Mouse (Mus musculus) left cerebral cortex, postnatal 4 days (tissue): ENCODE data around the gene Traf1. TPM values are rescaled to one million over a fixed set of nuclear protein-coding genes. Genes with fewer than 3 reads are reported as not detected.

ENCODE experiments used
- DNase-seq: peaks from one replicate; pipeline ENCODE4 v3.0.0-alpha.2; 2022
- intact Hi-C: fragments of 180-260 bp; cut with DNase I; formaldehyde crosslinking; loops from one replicate; pipeline ENCODE4 v1.15.1; 2025
- total RNA-seq, 2 experiments: library from RNA; stranded (reverse); gene quantifications; 2 replicates each; pipeline ENCODE4 v1.2.3; 2021

The Traf1 gene
- total RNA-seq, 2 experiments from 2014 or later = 1.1 to 2.6 TPM

- intact Hi-C loops = no loop called here
- no peak for DNase-seq
These were observed 57.7 kb downstream of the Traf1 start for GRCm38 (mm10) chr2:34903652-34904405.

DNA sequence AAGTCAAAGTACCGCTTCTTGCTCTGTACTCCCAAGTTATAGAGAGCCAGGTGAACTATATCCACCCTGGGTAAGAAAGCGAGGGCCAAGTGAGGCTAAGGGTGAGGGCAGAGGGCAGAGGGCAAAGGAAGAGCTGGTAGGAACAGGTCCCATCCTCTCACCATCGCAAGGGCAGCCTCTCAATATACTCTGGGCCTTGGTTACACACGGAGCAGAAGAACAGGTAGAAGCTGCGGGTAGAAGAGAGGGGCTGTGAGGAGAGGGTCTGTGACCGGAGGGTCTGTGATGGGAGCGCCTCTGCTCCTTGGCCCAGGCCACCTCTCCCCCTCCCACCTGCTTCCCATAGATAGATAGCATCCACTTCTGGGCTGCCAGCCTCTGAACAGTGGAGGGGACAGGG lies 58.4 kb downstream of the Traf1 start:
- intact Hi-C loops = no loop called here
- DNase-seq = no peak

- DNase-seq = no peak
- intact Hi-C loops = no loop called here
These were observed 58.8 kb downstream of the Traf1 start for GRCm38 (mm10) chr2:34902731-34903130.

DNA sequence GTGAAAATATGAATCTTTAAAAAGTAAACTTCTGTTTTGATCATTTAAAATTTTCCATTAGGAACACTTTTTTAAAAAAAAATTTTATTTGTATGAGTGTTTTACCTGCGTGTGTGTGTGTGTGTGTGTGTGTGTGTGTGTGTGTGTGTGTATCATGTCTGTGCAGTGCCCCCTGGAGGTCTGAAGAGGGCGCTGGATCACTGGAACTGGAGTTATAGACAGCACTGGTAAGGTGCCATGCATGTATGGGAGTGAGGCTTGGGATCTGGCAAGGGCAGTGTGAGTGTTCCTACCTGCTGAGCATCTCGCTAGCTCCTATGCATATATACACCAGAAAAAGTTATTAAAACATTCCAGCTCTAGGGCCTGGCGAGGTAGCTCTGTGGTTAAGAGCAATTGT lies 59.8 kb downstream of the Traf1 start:
- intact Hi-C loops = no loop called here
- no peak for DNase-seq

DNA sequence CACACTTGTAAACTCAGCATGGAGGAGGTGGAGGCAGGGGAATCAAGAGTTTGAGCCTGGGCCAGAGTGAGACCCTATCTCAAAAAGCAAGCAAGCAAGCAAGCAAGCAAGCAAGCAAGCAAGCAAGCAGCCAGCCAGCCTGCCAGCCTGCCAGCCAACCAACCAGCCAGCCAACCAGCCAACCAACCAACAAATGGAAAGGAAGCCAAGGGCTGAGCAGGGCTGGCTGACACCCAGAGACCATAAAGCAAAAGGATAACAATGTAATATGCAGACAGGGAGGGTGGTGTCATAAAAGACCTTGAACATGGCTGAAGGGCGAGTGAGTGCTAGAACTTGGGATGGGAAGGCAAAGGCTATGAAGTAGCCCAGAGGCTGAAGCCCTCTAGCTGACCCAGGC lies 61.2 kb downstream of the Traf1 start:
- no peak for DNase-seq

GRCm38 (mm10) chr2:34899682-34900081 lies 61.9 kb downstream of the Traf1 start:
- no peak for DNase-seq
- intact Hi-C loops = no loop called here

More for the DNA sequence above, 61.2 kb downstream of the Traf1 start:
- intact Hi-C loops = no loop called here

GRCm38 (mm10) chr2:34897820-34898219 lies 63.8 kb downstream of the Traf1 start:
- no peak for DNase-seq
- intact Hi-C loops = no loop called here

- intact Hi-C loops = no loop called here
These were observed 64.6 kb downstream of the Traf1 start for GRCm38 (mm10) chr2:34896821-34897460.

GRCm38 (mm10) chr2:34895503-34896113 lies 66.0 kb downstream of the Traf1 start:
- DNase-seq = no peak
- intact Hi-C loops = no loop called here

More at GRCm38 (mm10) chr2:34896821-34897460, 64.6 kb downstream of the Traf1 start:
- DNase-seq = no peak

GRCm38 (mm10) chr2:34893950-34894349 lies 67.6 kb downstream of the Traf1 start:
- DNase-seq = no peak

More at GRCm38 (mm10) chr2:34893950-34894349, 67.6 kb downstream of the Traf1 start:
- intact Hi-C loops = no loop called here

Other genes starting within 250 kb of the Traf1 start
- gene Gapvd1, start 206.5 kb downstream of the Traf1 start, total RNA-seq = 100 to 1,000 TPM; 119 to 123 TPM
- 100 to 1,000 TPM; 260 to 290 TPM for gene Hspa5, start 189.8 kb downstream of the Traf1 start, total RNA-seq
- 10 to 100 TPM; 22.9 to 25.2 TPM for gene Rabepk, start 161.9 kb downstream of the Traf1 start, total RNA-seq
- 100 to 1,000 TPM; 103 to 104 TPM for gene Fbxw2, start 135.5 kb downstream of the Traf1 start, total RNA-seq
- gene Gm34653, start 128.8 kb downstream of the Traf1 start, total RNA-seq = not detected
- under 1 TPM; 0.20 to 0.52 TPM for gene Cutal, start 87.4 kb downstream of the Traf1 start, total RNA-seq
- 10 to 100 TPM; 38.2 to 45.8 TPM for gene Psmd5, start 86.8 kb downstream of the Traf1 start, total RNA-seq
- gene Phf19, start 47.7 kb downstream of the Traf1 start, total RNA-seq = 1 to 10 TPM; 2.3 to 4.5 TPM
- under 1 TPM in 1 of 2 experiments, not detected in 1; 0.18 TPM for gene Hc, start 99.7 kb upstream of the Traf1 start, total RNA-seq
- gene AI182371, start 139.8 kb upstream of the Traf1 start, total RNA-seq = under 1 TPM in 1 of 2 experiments, not detected in 1; 0.48 TPM
- 10 to 100 TPM; 16.1 to 17.6 TPM for gene Cntrl, start 147.7 kb upstream of the Traf1 start, total RNA-seq
- 100 to 1,000 TPM; 221 to 222 TPM for gene Rab14, start 239.3 kb upstream of the Traf1 start, total RNA-seq